Mouse (Mus musculus): Measurements from ENCODE around the gene Nsfl1c. TPM values are rescaled to one million over a fixed set of nuclear protein-coding genes. Genes with fewer than 3 reads are reported as not detected.
"Not testable (repeated sequence)": the region's sequence is repeated elsewhere in the genome, so short reads cannot be mapped to it uniquely, and the experiment has no call there.

The Nsfl1c gene
- 171 and 189 TPM in 2 replicates for polyA plus RNA-seq (2012; rRNA removed)

GRCm38 (mm10) chr2:151494035-151494803 is at the start of gene Nsfl1c:
Gene Nsfl1c, plus strand, starts transcription at chr2:151494182.
- DNase-seq (ENCODE audit: low read depth): peak; percentile 98

GRCm38 (mm10) chr2:151476053-151476452 is 17.9 kb upstream of the Nsfl1c start, which contains the start of gene 4921509C19Rik:
Gene 4921509C19Rik, minus strand, starts transcription at chr2:151476153.
- not testable (repeated sequence) for DNase-seq (ENCODE audit: low read depth)

More at GRCm38 (mm10) chr2:151494035-151494803, at the start of gene Nsfl1c:
- TF ChIP-seq CTCF (IDR thresholded peaks at IDR 0.05; ENCODE audit: borderline replicate concordance, extremely low read depth, insufficient read depth, insufficient read length) (peak; percentile 93), POLR2A (IDR thresholded peaks at IDR 0.05; ENCODE audit: borderline replicate concordance, extremely low read depth, insufficient read depth, insufficient read length, poor library complexity, severe bottlenecking) (peak; percentile 75; the same call in 1 of the 2 replicates)

GRCm38 (mm10) chr2:151486496-151486895 is 7.5 kb upstream of the Nsfl1c start:
- DNase-seq (ENCODE audit: low read depth): no peak
- TF ChIP-seq CTCF (IDR thresholded peaks at IDR 0.05; ENCODE audit: borderline replicate concordance, extremely low read depth, insufficient read depth, insufficient read length) (no peak), POLR2A (IDR thresholded peaks at IDR 0.05; ENCODE audit: borderline replicate concordance, extremely low read depth, insufficient read depth, insufficient read length, poor library complexity, severe bottlenecking) (no peak)

- DNase-seq (ENCODE audit: low read depth): no peak
- TF ChIP-seq CTCF (IDR thresholded peaks at IDR 0.05; ENCODE audit: borderline replicate concordance, extremely low read depth, insufficient read depth, insufficient read length): no peak
- TF ChIP-seq POLR2A (IDR thresholded peaks at IDR 0.05; ENCODE audit: borderline replicate concordance, extremely low read depth, insufficient read depth, insufficient read length, poor library complexity, severe bottlenecking): no peak
Measured at GRCm38 (mm10) chr2:151498358-151498757, 4.4 kb downstream of the Nsfl1c start.

DNA sequence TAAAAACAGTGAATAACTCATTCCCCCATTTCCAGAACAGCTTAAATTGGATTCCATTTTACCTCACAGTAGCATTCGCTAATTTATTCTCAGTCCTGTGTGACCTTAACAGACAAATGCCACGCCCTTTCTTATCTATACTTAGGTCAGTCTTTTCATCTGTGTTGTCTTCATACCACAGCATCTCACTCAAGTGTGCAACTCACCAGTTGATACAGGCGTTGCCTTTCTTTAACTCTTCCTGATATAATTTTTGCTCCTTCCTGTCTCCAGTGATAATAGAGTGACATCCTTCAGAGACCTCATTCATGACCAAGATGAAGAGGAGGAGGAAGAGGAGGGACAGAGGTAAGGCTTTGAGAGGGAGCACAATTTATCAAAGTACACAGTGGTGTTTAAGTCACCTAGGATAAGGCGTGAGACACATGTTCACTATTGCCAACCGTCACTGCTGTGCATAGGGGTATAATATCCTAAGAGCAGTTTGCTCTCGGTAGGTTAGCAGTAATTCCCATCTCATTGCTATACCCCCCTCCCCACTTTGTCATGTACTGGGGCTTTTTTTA is 6.5 kb downstream of the Nsfl1c start:
- no peak for DNase-seq (ENCODE audit: low read depth)
- no peak for TF ChIP-seq POLR2A (IDR thresholded peaks at IDR 0.05; ENCODE audit: borderline replicate concordance, extremely low read depth, insufficient read depth, insufficient read length, poor library complexity, severe bottlenecking)
- TF ChIP-seq CTCF (IDR thresholded peaks at IDR 0.05; ENCODE audit: borderline replicate concordance, extremely low read depth, insufficient read depth, insufficient read length): no peak

GRCm38 (mm10) chr2:151504226-151504625 is 10.2 kb downstream of the Nsfl1c start:
- DNase-seq (ENCODE audit: low read depth): no peak
- no peak for TF ChIP-seq POLR2A (IDR thresholded peaks at IDR 0.05; ENCODE audit: borderline replicate concordance, extremely low read depth, insufficient read depth, insufficient read length, poor library complexity, severe bottlenecking)
- 0 out of 2 replicates have a peak, but pooled peaks have one; percentile 12 for TF ChIP-seq CTCF (IDR thresholded peaks at IDR 0.05; ENCODE audit: borderline replicate concordance, extremely low read depth, insufficient read depth, insufficient read length)

DNA sequence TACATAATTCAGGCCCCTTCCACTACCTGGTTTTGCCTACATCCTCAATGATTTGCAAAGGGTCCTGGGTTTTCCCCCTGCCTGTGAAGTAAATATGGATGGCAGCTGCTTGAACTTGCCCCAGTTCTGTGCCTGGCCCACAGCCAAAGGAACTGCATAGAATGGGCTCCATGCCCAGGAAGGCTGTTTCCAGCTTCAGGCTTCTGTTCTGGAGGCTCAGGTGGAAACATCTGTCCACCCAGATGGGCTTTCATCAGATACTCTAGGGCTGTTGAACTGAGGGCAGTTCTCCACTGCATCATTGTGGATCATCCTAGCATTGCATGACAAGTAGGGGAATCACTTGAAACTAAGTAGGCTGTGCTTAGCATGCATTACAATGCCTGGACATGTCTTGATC is 18.2 kb downstream of the Nsfl1c start:
- TF ChIP-seq CTCF (IDR thresholded peaks at IDR 0.05; ENCODE audit: borderline replicate concordance, extremely low read depth, insufficient read depth, insufficient read length) (no peak), POLR2A (IDR thresholded peaks at IDR 0.05; ENCODE audit: borderline replicate concordance, extremely low read depth, insufficient read depth, insufficient read length, poor library complexity, severe bottlenecking) (no peak)
- DNase-seq (ENCODE audit: low read depth): peak; percentile 79

GRCm38 (mm10) chr2:151513525-151514285 is 19.7 kb downstream of the Nsfl1c start:
- DNase-seq (ENCODE audit: low read depth): peak; percentile 16
- TF ChIP-seq CTCF (IDR thresholded peaks at IDR 0.05; ENCODE audit: borderline replicate concordance, extremely low read depth, insufficient read depth, insufficient read length): no peak
- TF ChIP-seq POLR2A (IDR thresholded peaks at IDR 0.05; ENCODE audit: borderline replicate concordance, extremely low read depth, insufficient read depth, insufficient read length, poor library complexity, severe bottlenecking): no peak

GRCm38 (mm10) chr2:151519000-151519399 is 25.0 kb downstream of the Nsfl1c start:
- DNase-seq (ENCODE audit: low read depth): no peak
- no peak for TF ChIP-seq CTCF (IDR thresholded peaks at IDR 0.05; ENCODE audit: borderline replicate concordance, extremely low read depth, insufficient read depth, insufficient read length)
- TF ChIP-seq POLR2A (IDR thresholded peaks at IDR 0.05; ENCODE audit: borderline replicate concordance, extremely low read depth, insufficient read depth, insufficient read length, poor library complexity, severe bottlenecking): no peak

- DNase-seq (ENCODE audit: low read depth): peak; percentile 14
- TF ChIP-seq CTCF (IDR thresholded peaks at IDR 0.05; ENCODE audit: borderline replicate concordance, extremely low read depth, insufficient read depth, insufficient read length) (no peak), POLR2A (IDR thresholded peaks at IDR 0.05; ENCODE audit: borderline replicate concordance, extremely low read depth, insufficient read depth, insufficient read length, poor library complexity, severe bottlenecking) (no peak)
Measured at GRCm38 (mm10) chr2:151524324-151525041, 30.5 kb downstream of the Nsfl1c start.

DNA sequence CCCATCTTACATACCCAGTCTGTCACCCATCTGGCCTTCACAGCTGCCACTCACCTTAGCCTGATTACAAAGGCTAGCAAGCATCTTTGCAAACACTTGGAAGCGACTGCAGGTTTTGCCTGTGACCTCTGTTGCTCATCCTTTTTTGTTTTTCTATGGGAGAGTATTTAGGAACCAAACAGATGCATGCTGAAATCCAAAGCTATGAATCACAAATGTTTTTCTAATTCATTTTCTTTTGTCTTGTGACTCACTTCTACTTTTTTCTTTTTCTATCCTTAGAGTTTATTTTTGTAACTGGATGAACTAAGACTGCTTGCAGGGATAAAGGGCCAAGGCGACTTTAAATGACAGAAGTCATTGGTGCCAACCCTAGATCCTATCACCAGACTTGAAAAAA is 31.5 kb downstream of the Nsfl1c start:
- no peak for DNase-seq (ENCODE audit: low read depth)
- no peak for TF ChIP-seq CTCF (IDR thresholded peaks at IDR 0.05; ENCODE audit: borderline replicate concordance, extremely low read depth, insufficient read depth, insufficient read length)
- no peak for TF ChIP-seq POLR2A (IDR thresholded peaks at IDR 0.05; ENCODE audit: borderline replicate concordance, extremely low read depth, insufficient read depth, insufficient read length, poor library complexity, severe bottlenecking)

All from brain, embryonic 14.5 days (tissue).